Mouse (Mus musculus): ENCODE measurements around the gene Hyal1. TPM values are rescaled to one million over a fixed set of nuclear protein-coding genes. Genes with fewer than 3 reads are reported as not detected.

Hyal1 gene
- polyA plus RNA-seq, 1 experiment from 2014 or later, result 4.2 TPM

GRCm38 (mm10) chr9:107566041-107566709, 10.6 kb upstream of the Hyal1 start:
- Histone ChIP-seq H3K36me3 (ENCODE audit: control insufficient read depth, insufficient read depth, low read length) (peaks cover 19% of the 10 kb centered on the region), H3K9ac (ENCODE audit: low read depth, low read length) (0 out of 2 replicates have a peak overlapping the region, but pooled peaks have one; percentile 9), H3K27ac (ENCODE audit: low read depth, low read length) (peak overlapping the region; percentile 80), H3K9me3 (ENCODE audit: control insufficient read depth, low read length) (no peaks in the 10 kb centered on the region), H3K27me3 (replicated peaks; ENCODE audit: control insufficient read depth, insufficient read depth, low read length) (no peaks in the 10 kb centered on the region), H3K4me1 (replicated peaks; ENCODE audit: control insufficient read depth, insufficient read depth, low read length) (peaks cover 49% of the 10 kb centered on the region), H3K4me3 (ENCODE audit: low read depth, low read length) (no peak overlapping the region), H3K4me2 (peak overlapping the region; percentile 78)
- ATAC-seq (replicated peaks; ENCODE audit: low FRiP score), result no peak
- peak; percentile 75 for DNase-seq (ENCODE audit: low spot score)
- 54% methylated on average over 15 of the region's 15 CpGs for WGBS

GRCm38 (mm10) chr9:107566855-107567254, 9.9 kb upstream of the Hyal1 start:
- Histone ChIP-seq H3K27me3 (replicated peaks; ENCODE audit: control insufficient read depth, insufficient read depth, low read length) (no peaks in the 10 kb centered on the region), H3K4me3 (ENCODE audit: low read depth, low read length) (no peak overlapping the region; the same call in 1 of the 2 replicates)

GRCm38 (mm10) chr9:107567702-107568319, 8.9 kb upstream of the Hyal1 start, which contains the start of gene Hyal2:
TSS of gene Hyal2 (plus strand) at chr9:107567945.
- H3K27ac ChIP-seq (ENCODE audit: low read depth, low read length), result peak within 1 kb of the TSS; percentile 80
- peak within 1 kb of the TSS; percentile 84 for H3K9ac ChIP-seq (ENCODE audit: low read depth, low read length)
- H3K4me3 ChIP-seq (ENCODE audit: low read depth, low read length), result peak within 1 kb of the TSS; percentile 80
- peaks cover 23% of the 10 kb centered on the region for H3K36me3 ChIP-seq (ENCODE audit: control insufficient read depth, insufficient read depth, low read length)
- H3K4me2 ChIP-seq, result peak within 1 kb of the TSS; percentile 78
- DNase-seq (ENCODE audit: low spot score) (no peak), ATAC-seq (replicated peaks; ENCODE audit: low FRiP score) (no peak)
- H3K4me1 ChIP-seq (replicated peaks; ENCODE audit: control insufficient read depth, insufficient read depth, low read length), result peaks cover 62% of the 10 kb centered on the region
- H3K27me3 ChIP-seq (replicated peaks; ENCODE audit: control insufficient read depth, insufficient read depth, low read length), result no peaks in the 10 kb centered on the region
- WGBS, result 27% methylated on average over 18 of the region's 18 CpGs
- H3K9me3 ChIP-seq (ENCODE audit: control insufficient read depth, low read length), result no peaks in the 10 kb centered on the region

More at GRCm38 (mm10) chr9:107566855-107567254, 9.9 kb upstream of the Hyal1 start:
- no peaks in the 10 kb centered on the region for H3K9me3 ChIP-seq (ENCODE audit: control insufficient read depth, low read length)
- H3K9ac ChIP-seq (ENCODE audit: low read depth, low read length), result no peak overlapping the region; the same call in 1 of the 2 replicates
- peak overlapping the region; percentile 80 for H3K27ac ChIP-seq (ENCODE audit: low read depth, low read length)
- DNase-seq (ENCODE audit: low spot score) (no peak), ATAC-seq (replicated peaks; ENCODE audit: low FRiP score) (no peak)
- 57% methylated on average over 3 of the region's 3 CpGs for WGBS
- peaks cover 18% of the 10 kb centered on the region for H3K36me3 ChIP-seq (ENCODE audit: control insufficient read depth, insufficient read depth, low read length)
- peak overlapping the region; percentile 78 for H3K4me2 ChIP-seq
- H3K4me1 ChIP-seq (replicated peaks; ENCODE audit: control insufficient read depth, insufficient read depth, low read length), result peaks cover 56% of the 10 kb centered on the region

GRCm38 (mm10) chr9:107568331-107569261, 8.1 kb upstream of the Hyal1 start:
- H3K4me3 ChIP-seq (ENCODE audit: low read depth, low read length), result peak overlapping the region; percentile 80
- peak overlapping the region; percentile 80 for H3K27ac ChIP-seq (ENCODE audit: low read depth, low read length)
- H3K4me2 ChIP-seq, result peak overlapping the region; percentile 78
- WGBS, result under 1% methylated on average over 41 of the region's 41 CpGs
- no peaks in the 10 kb centered on the region for H3K9me3 ChIP-seq (ENCODE audit: control insufficient read depth, low read length)
- peaks cover 30% of the 10 kb centered on the region for H3K36me3 ChIP-seq (ENCODE audit: control insufficient read depth, insufficient read depth, low read length)
- ATAC-seq (replicated peaks; ENCODE audit: low FRiP score) (peak; percentile 79), DNase-seq (ENCODE audit: low spot score) (peak; percentile 88)
- peak overlapping the region; percentile 84 for H3K9ac ChIP-seq (ENCODE audit: low read depth, low read length)
- H3K4me1 ChIP-seq (replicated peaks; ENCODE audit: control insufficient read depth, insufficient read depth, low read length), result peaks cover 62% of the 10 kb centered on the region
- no peaks in the 10 kb centered on the region for H3K27me3 ChIP-seq (replicated peaks; ENCODE audit: control insufficient read depth, insufficient read depth, low read length)

- ATAC-seq (replicated peaks; ENCODE audit: low FRiP score), result peak; percentile 21
- peaks cover 56% of the 10 kb centered on the region for H3K4me1 ChIP-seq (replicated peaks; ENCODE audit: control insufficient read depth, insufficient read depth, low read length)
Measured at GRCm38 (mm10) chr9:107569270-107569669, 7.5 kb upstream of the Hyal1 start.

GRCm38 (mm10) chr9:107570016-107570415, 6.7 kb upstream of the Hyal1 start:
- DNase-seq (ENCODE audit: low spot score) (no peak), ATAC-seq (replicated peaks; ENCODE audit: low FRiP score) (no peak)
- no peaks in the 10 kb centered on the region for H3K9me3 ChIP-seq (ENCODE audit: control insufficient read depth, low read length)
- H3K4me1 ChIP-seq (replicated peaks; ENCODE audit: control insufficient read depth, insufficient read depth, low read length), result peaks cover 51% of the 10 kb centered on the region
- H3K4me3 ChIP-seq (ENCODE audit: low read depth, low read length), result peak overlapping the region; percentile 80
- WGBS, result 57% methylated on average over 13 of the region's 13 CpGs
- H3K4me2 ChIP-seq, result peak overlapping the region; percentile 78
- H3K27me3 ChIP-seq (replicated peaks; ENCODE audit: control insufficient read depth, insufficient read depth, low read length), result no peaks in the 10 kb centered on the region
- peak overlapping the region; percentile 80 for H3K27ac ChIP-seq (ENCODE audit: low read depth, low read length)
- peaks cover 29% of the 10 kb centered on the region for H3K36me3 ChIP-seq (ENCODE audit: control insufficient read depth, insufficient read depth, low read length)
- peak overlapping the region; percentile 84 for H3K9ac ChIP-seq (ENCODE audit: low read depth, low read length)

More at GRCm38 (mm10) chr9:107569270-107569669, 7.5 kb upstream of the Hyal1 start:
- no peak for DNase-seq (ENCODE audit: low spot score)
- Histone ChIP-seq H3K4me2 (peak overlapping the region; percentile 78), H3K36me3 (ENCODE audit: control insufficient read depth, insufficient read depth, low read length) (peaks cover 31% of the 10 kb centered on the region), H3K9me3 (ENCODE audit: control insufficient read depth, low read length) (no peaks in the 10 kb centered on the region), H3K27me3 (replicated peaks; ENCODE audit: control insufficient read depth, insufficient read depth, low read length) (no peaks in the 10 kb centered on the region), H3K27ac (ENCODE audit: low read depth, low read length) (peak overlapping the region; percentile 80), H3K9ac (ENCODE audit: low read depth, low read length) (peak overlapping the region; percentile 84), H3K4me3 (ENCODE audit: low read depth, low read length) (peak overlapping the region; percentile 80)
- 0% methylated on average over 23 of the region's 23 CpGs for WGBS

- DNase-seq (ENCODE audit: low spot score) (no peak), ATAC-seq (replicated peaks; ENCODE audit: low FRiP score) (peak; percentile 64)
- Histone ChIP-seq H3K27me3 (replicated peaks; ENCODE audit: control insufficient read depth, insufficient read depth, low read length) (no peaks in the 10 kb centered on the region), H3K9me3 (ENCODE audit: control insufficient read depth, low read length) (no peaks in the 10 kb centered on the region), H3K27ac (ENCODE audit: low read depth, low read length) (peak overlapping the region; percentile 80), H3K36me3 (ENCODE audit: control insufficient read depth, insufficient read depth, low read length) (peaks cover 25% of the 10 kb centered on the region), H3K4me3 (ENCODE audit: low read depth, low read length) (peak overlapping the region; percentile 80), H3K4me1 (replicated peaks; ENCODE audit: control insufficient read depth, insufficient read depth, low read length) (peaks cover 52% of the 10 kb centered on the region), H3K4me2 (peak overlapping the region; percentile 78), H3K9ac (ENCODE audit: low read depth, low read length) (peak overlapping the region; percentile 84)
- WGBS, result 59% methylated on average over 21 of the region's 21 CpGs
Measured at GRCm38 (mm10) chr9:107570845-107571244, 5.9 kb upstream of the Hyal1 start.
